Mouse (Mus musculus): ENCODE results near the gene Htr1a.

DNA sequence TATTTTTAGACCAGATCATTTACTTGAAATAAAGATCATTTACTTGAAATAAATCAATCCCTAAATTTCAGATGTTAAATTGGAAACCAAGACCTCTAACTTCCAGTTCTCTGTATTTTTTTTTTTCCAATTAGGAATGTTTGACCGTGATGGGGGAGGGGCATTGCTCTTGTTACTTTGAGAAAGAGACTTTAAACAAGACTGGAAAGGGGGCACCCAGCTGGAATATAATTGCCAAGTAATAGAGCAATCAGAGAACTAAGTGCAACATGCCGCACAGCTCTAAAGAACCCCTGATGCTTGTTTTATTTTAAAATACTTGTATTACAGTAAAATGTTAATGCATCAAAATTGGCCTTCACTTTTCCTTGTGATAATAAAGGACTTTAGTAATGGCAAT lies 4.3 kb downstream of the Htr1a start:
- TF ChIP-seq POLR2A (IDR thresholded peaks at IDR 0.05; ENCODE audit: borderline replicate concordance, insufficient read depth, low read length) (no peak), CTCF (IDR thresholded peaks at IDR 0.05; ENCODE audit: borderline replicate concordance, insufficient read depth, low read depth, low read length) (no peak)
